Mouse (Mus musculus) liver, embryonic 13.5 days (tissue): ENCODE measurements around the gene Fzd10. TPM values are rescaled to one million over a fixed set of nuclear protein-coding genes. Genes with fewer than 3 reads are reported as not detected.

Experiments
- ATAC-seq: fragments of 200-750 bp; cut with Nextera tagmentation; 2 replicates; pipeline ENCODE4 v1.8.0; 2017; ENCODE audit warnings: low read depth, mild to moderate bottlenecking, moderate number of reproducible peaks, moderate library complexity
- DNase-seq: peaks from one replicate; pipeline ENCODE4 v3.0.0; 2022
- H3K27ac ChIP-seq: fragments of 300-500 bp; sonication (generic); 2 replicates; pipeline ENCODE4 v1.5.1; 2015; ENCODE audit warnings: moderate library complexity, mild to moderate bottlenecking, inconsistent platforms
- H3K27me3 ChIP-seq: fragments of 300-500 bp; sonication (generic); 2 replicates; pipeline ENCODE4 v1.6.1; 2015; ENCODE audit warnings: mild to moderate bottlenecking, inconsistent platforms
- H3K36me3 ChIP-seq: fragments of 300-500 bp; sonication (generic); 2 replicates; pipeline ENCODE4 v1.6.1; 2015; ENCODE audit warnings: mild to moderate bottlenecking, inconsistent platforms
- H3K4me1 ChIP-seq: fragments of 300-500 bp; sonication (generic); replicated peaks from 2 replicates; pipeline ENCODE4 v1.6.1; 2015; ENCODE audit warnings: inconsistent platforms
- H3K4me2 ChIP-seq: fragments of 300-500 bp; sonication (generic); 2 replicates; pipeline ENCODE4 v1.6.1; 2015; ENCODE audit warnings: inconsistent platforms, mild to moderate bottlenecking, moderate library complexity
- H3K4me3 ChIP-seq: fragments of 300-500 bp; sonication (generic); replicated peaks from 2 replicates; pipeline ENCODE4 v1.5.1; 2015; ENCODE audit warnings: mild to moderate bottlenecking, inconsistent platforms
- H3K9ac ChIP-seq: fragments of 300-500 bp; sonication (generic); 2 replicates; pipeline ENCODE4 v1.6.1; 2015; ENCODE audit warnings: mild to moderate bottlenecking, inconsistent platforms
- H3K9me3 ChIP-seq: fragments of 300-500 bp; sonication (generic); replicated peaks from 2 replicates; pipeline ENCODE4 v1.6.1; 2016; ENCODE audit warnings: inconsistent platforms
- WGBS: fragments of 180-500 bp; shearing (Covaris S2); methylation state at CpG from one replicate; pipeline ENCODE4 v1.1.7; 2015; ENCODE audit not compliant: insufficient replicate concordance; 5-methylcytosine and 5-hydroxymethylcytosine counted together
- polyA plus RNA-seq: library from polyadenylated mRNA; unstranded; fragments of >200 nt; fragmentation: Nextera tagmentation; extraction: Ambion mirVana; gene quantifications from 2 replicates; pipeline ENCODE4 v1.2.1, GENCODE M21; 2015

Gene Fzd10
- polyA plus RNA-seq, 1 experiment from 2014 or later = 0.02 TPM

GRCm38 (mm10) chr5:128606596-128606995 lies 6.0 kb downstream of the Fzd10 start:
- no peaks in the 10 kb centered on the region for H3K9me3 ChIP-seq
- DNase-seq (no peak), ATAC-seq (no peak)
- no peak overlapping the region for H3K4me2 ChIP-seq
- 23% methylated on average over 14 of the region's 14 CpGs for WGBS
- no peaks in the 10 kb centered on the region for H3K36me3 ChIP-seq
- no peak overlapping the region for H3K27ac ChIP-seq
- no peak overlapping the region for H3K4me3 ChIP-seq
- H3K27me3 ChIP-seq = peaks cover 37% of the 10 kb centered on the region
- H3K4me1 ChIP-seq = no peaks in the 10 kb centered on the region
- no peak overlapping the region for H3K9ac ChIP-seq

GRCm38 (mm10) chr5:128609091-128609490 lies 8.4 kb downstream of the Fzd10 start:
- no peaks in the 10 kb centered on the region for H3K9me3 ChIP-seq
- WGBS = 63% methylated on average over 7 of the region's 7 CpGs
- DNase-seq (no peak), ATAC-seq (no peak)
- no peaks in the 10 kb centered on the region for H3K36me3 ChIP-seq
- peaks cover 12% of the 10 kb centered on the region; the same call in 1 of the 2 replicates for H3K27me3 ChIP-seq
- no peak overlapping the region for H3K9ac ChIP-seq
- H3K4me2 ChIP-seq = no peak overlapping the region
- no peak overlapping the region for H3K4me3 ChIP-seq
- no peak overlapping the region for H3K27ac ChIP-seq
- H3K4me1 ChIP-seq = no peaks in the 10 kb centered on the region

GRCm38 (mm10) chr5:128617621-128618020 lies 17.0 kb downstream of the Fzd10 start:
- Histone ChIP-seq H3K4me1 (no peaks in the 10 kb centered on the region), H3K27ac (no peak overlapping the region), H3K27me3 (no peaks in the 10 kb centered on the region; the same call in 1 of the 2 replicates), H3K4me3 (no peak overlapping the region), H3K9me3 (no peaks in the 10 kb centered on the region), H3K36me3 (no peaks in the 10 kb centered on the region), H3K4me2 (no peak overlapping the region), H3K9ac (no peak overlapping the region)
- ATAC-seq = no peak
- WGBS = 3% methylated on average over 9 of the region's 9 CpGs
- DNase-seq = no peak

GRCm38 (mm10) chr5:128619987-128620386 lies 19.3 kb downstream of the Fzd10 start:
- DNase-seq (no peak), ATAC-seq (no peak)
- WGBS = 55% methylated on average over 8 of the region's 8 CpGs
- Histone ChIP-seq H3K4me2 (no peak overlapping the region), H3K9ac (no peak overlapping the region), H3K36me3 (no peaks in the 10 kb centered on the region), H3K27me3 (no peaks in the 10 kb centered on the region; the same call in 1 of the 2 replicates), H3K27ac (no peak overlapping the region), H3K4me3 (no peak overlapping the region), H3K4me1 (no peaks in the 10 kb centered on the region), H3K9me3 (no peaks in the 10 kb centered on the region)

- H3K9ac ChIP-seq = no peak overlapping the region
- no peak overlapping the region for H3K4me2 ChIP-seq
- no peak overlapping the region for H3K4me3 ChIP-seq
- no peak overlapping the region for H3K27ac ChIP-seq
- H3K4me1 ChIP-seq = no peaks in the 10 kb centered on the region
- H3K27me3 ChIP-seq = no peaks in the 10 kb centered on the region; the same call in 1 of the 2 replicates
- 22% methylated on average over 9 of the region's 9 CpGs for WGBS
- no peak for DNase-seq
- ATAC-seq = no peak
- no peaks in the 10 kb centered on the region for H3K9me3 ChIP-seq
- H3K36me3 ChIP-seq = no peaks in the 10 kb centered on the region
Observed at GRCm38 (mm10) chr5:128620408-128620807, 19.8 kb downstream of the Fzd10 start.

- ATAC-seq = no peak
- H3K4me1 ChIP-seq = no peaks in the 10 kb centered on the region
- no peak overlapping the region for H3K4me3 ChIP-seq
- no peak overlapping the region for H3K4me2 ChIP-seq
- no peaks in the 10 kb centered on the region for H3K27me3 ChIP-seq
- 37% methylated on average over 5 of the region's 5 CpGs for WGBS
- no peak overlapping the region for H3K9ac ChIP-seq
- no peak overlapping the region for H3K27ac ChIP-seq
- no peaks in the 10 kb centered on the region for H3K9me3 ChIP-seq
- no peak for DNase-seq
- no peaks in the 10 kb centered on the region for H3K36me3 ChIP-seq
Observed at GRCm38 (mm10) chr5:128627763-128628162, 27.1 kb downstream of the Fzd10 start.

GRCm38 (mm10) chr5:128636648-128637047 lies 36.0 kb downstream of the Fzd10 start:
- WGBS = 74% methylated on average over 9 of the region's 9 CpGs
- Histone ChIP-seq H3K27ac (no peak overlapping the region), H3K27me3 (no peaks in the 10 kb centered on the region), H3K36me3 (no peaks in the 10 kb centered on the region), H3K4me1 (no peaks in the 10 kb centered on the region), H3K4me2 (no peak overlapping the region), H3K4me3 (no peak overlapping the region), H3K9me3 (no peaks in the 10 kb centered on the region), H3K9ac (no peak overlapping the region)
- no peak for DNase-seq
- ATAC-seq = no peak

- no peak overlapping the region for H3K9ac ChIP-seq
- no peak overlapping the region for H3K4me3 ChIP-seq
- 74% methylated on average over 26 of the region's 26 CpGs for WGBS
- no peak overlapping the region for H3K4me2 ChIP-seq
- no peaks in the 10 kb centered on the region for H3K36me3 ChIP-seq
- no peaks in the 10 kb centered on the region for H3K9me3 ChIP-seq
- H3K4me1 ChIP-seq = no peaks in the 10 kb centered on the region
- H3K27ac ChIP-seq = no peak overlapping the region
- DNase-seq (no peak), ATAC-seq (no peak)
- H3K27me3 ChIP-seq = no peaks in the 10 kb centered on the region
Observed at GRCm38 (mm10) chr5:128637071-128638015, 36.7 kb downstream of the Fzd10 start.

- WGBS = 36% methylated on average over 9 of the region's 9 CpGs
- no peak for ATAC-seq
Observed at GRCm38 (mm10) chr5:128638716-128639115, 38.1 kb downstream of the Fzd10 start.

GRCm38 (mm10) chr5:128643065-128643464 lies 42.4 kb downstream of the Fzd10 start:
- no peak for ATAC-seq
- Histone ChIP-seq H3K4me3 (no peak overlapping the region), H3K4me1 (no peaks in the 10 kb centered on the region), H3K27me3 (no peaks in the 10 kb centered on the region), H3K4me2 (no peak overlapping the region), H3K9me3 (no peaks in the 10 kb centered on the region), H3K27ac (no peak overlapping the region), H3K36me3 (no peaks in the 10 kb centered on the region), H3K9ac (no peak overlapping the region)
- WGBS = 77% methylated on average over 4 of the region's 4 CpGs
- DNase-seq = no peak

More at GRCm38 (mm10) chr5:128638716-128639115, 38.1 kb downstream of the Fzd10 start:
- DNase-seq = no peak
- Histone ChIP-seq H3K4me2 (no peak overlapping the region), H3K9ac (no peak overlapping the region), H3K27ac (no peak overlapping the region), H3K36me3 (no peaks in the 10 kb centered on the region), H3K4me3 (no peak overlapping the region), H3K27me3 (no peaks in the 10 kb centered on the region), H3K4me1 (no peaks in the 10 kb centered on the region), H3K9me3 (no peaks in the 10 kb centered on the region)

GRCm38 (mm10) chr5:128645720-128646119 lies 45.1 kb downstream of the Fzd10 start:
- Histone ChIP-seq H3K4me2 (no peak overlapping the region), H3K4me1 (no peaks in the 10 kb centered on the region), H3K4me3 (no peak overlapping the region), H3K27me3 (no peaks in the 10 kb centered on the region), H3K9me3 (no peaks in the 10 kb centered on the region), H3K27ac (no peak overlapping the region), H3K9ac (no peak overlapping the region), H3K36me3 (no peaks in the 10 kb centered on the region)
- 77% methylated on average over 8 of the region's 8 CpGs for WGBS
- DNase-seq (no peak), ATAC-seq (no peak)

GRCm38 (mm10) chr5:128646286-128646685 lies 45.6 kb downstream of the Fzd10 start:
- Histone ChIP-seq H3K27ac (no peak overlapping the region), H3K4me1 (no peaks in the 10 kb centered on the region), H3K4me2 (no peak overlapping the region), H3K9ac (no peak overlapping the region), H3K9me3 (no peaks in the 10 kb centered on the region), H3K36me3 (no peaks in the 10 kb centered on the region), H3K27me3 (no peaks in the 10 kb centered on the region), H3K4me3 (no peak overlapping the region)
- whole genome bisulfite sequencing = 52% methylated on average over 5 of the region's 5 CpGs
- DNase-seq (no peak), ATAC-seq (no peak)
